Mouse (Mus musculus): Measurements from ENCODE around the gene Naif1.

Naif1 gene

DNA sequence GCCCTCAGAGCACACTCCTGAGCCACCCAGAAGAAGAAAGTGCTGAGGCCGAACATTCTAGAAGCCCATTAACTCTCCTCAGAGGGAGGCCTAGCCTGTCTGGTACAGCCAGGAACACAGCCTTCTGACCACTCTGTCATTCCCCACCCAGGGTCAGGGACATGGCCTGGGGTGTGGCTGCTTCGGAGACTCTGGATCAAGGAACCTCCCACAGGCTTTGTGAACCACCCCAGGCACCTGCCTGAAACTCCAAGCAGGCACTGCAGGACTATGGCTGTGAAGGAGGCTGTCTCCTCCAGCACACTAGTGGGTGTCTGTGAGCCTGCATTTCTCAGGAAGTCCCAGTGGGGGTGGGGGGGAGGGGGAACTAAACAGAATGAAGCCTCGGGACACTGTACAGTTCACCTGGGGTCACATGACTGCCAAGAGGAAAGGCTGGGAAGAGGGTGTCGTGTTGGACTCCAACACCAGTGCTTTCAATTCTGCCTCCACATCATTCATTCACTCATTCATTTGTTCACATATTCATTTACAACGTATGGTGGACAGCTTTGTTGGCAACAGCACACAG lies 51.6 kb downstream of the Naif1 start:
- no peak for DNase-seq (ENCODE audit: low spot score in 2 of 2)

DNA sequence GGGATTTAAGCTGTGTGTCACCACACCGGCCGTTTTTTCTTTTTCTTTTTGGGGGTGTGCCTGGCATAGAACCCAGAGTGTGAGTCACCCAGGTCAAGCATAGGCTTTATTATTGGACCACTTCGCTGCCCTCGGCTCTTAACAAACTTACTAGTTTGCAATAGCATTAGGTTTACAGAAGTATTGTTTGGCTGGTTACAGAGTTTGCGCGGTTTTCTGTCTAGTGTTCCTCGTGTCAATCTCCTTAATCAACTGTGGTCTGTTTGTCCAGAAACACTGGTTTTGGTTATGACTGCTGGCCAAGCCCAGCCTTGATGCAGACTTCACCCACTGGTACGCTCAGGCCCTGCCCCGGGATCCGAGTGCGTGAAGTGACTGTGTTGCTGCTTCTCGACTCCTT lies 52.6 kb downstream of the Naif1 start:
- DNase-seq (ENCODE audit: low spot score in 2 of 2) = no peak

DNA sequence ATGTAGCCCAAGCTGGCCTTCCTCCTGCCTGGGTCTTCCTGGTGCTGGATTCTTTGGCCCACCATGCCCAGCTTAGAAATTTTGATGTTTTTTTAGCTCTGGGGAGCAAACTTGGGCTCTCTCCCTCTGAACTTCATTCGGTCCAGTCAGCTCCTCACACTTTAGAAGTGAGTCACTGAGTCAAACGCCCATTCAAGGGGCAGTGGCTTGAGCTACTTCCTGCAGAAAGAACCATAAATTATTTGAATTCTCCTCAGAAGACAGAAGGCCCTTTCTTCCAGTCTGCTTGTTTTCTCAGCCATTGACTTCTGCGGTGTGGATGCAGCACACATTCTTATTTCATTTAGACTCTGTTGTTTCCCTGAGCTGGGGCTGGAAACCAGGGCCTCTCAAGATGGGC lies 53.3 kb downstream of the Naif1 start:
- DNase-seq (ENCODE audit: low spot score in 2 of 2) = no peak

DNA sequence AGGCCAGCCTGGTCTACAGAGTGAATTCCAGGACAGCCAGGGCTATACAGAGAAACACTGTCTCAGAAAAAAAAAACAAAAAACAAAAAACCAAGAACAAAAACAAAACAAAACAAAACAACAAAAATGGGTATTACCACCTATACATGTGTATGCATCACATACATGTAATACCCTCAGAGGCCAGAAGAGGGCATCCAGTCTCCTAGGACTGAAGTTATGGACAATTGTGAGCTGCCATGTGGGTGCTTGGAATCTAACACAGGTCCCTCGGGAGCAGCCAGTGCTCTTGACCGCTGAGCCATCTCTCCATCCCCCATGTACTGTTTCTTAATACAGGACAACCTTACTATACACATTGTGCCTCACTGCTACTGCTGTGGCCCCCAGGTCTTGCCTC lies 55.3 kb downstream of the Naif1 start:
- no peak for DNase-seq (ENCODE audit: low spot score in 2 of 2)
